Mouse (Mus musculus): ENCODE results near the gene Tnik. TPM values are rescaled to one million over a fixed set of nuclear protein-coding genes. Genes with fewer than 3 reads are reported as not detected.

The Tnik gene
- polyA plus RNA-seq, 1 experiment from 2014 or later, result 1.2 TPM

- DNase-seq (ENCODE audit: low spot score), result no peak
- no peak overlapping the region for H3K9ac ChIP-seq (ENCODE audit: low read depth, low read length)
Observed at GRCm38 (mm10) chr3:28274763-28275162, 11.7 kb downstream of the Tnik start.

GRCm38 (mm10) chr3:28289693-28290092, 26.7 kb downstream of the Tnik start:
- no peak for TF ChIP-seq CTCF (IDR thresholded peaks at IDR 0.05; ENCODE audit: low read depth)
- no peak for ATAC-seq (replicated peaks; ENCODE audit: low FRiP score, low read depth)
- Histone ChIP-seq H3K4me1 (replicated peaks; ENCODE audit: insufficient read depth, low read length) (no peaks in the 10 kb centered on the region), H3K36me3 (ENCODE audit: insufficient read depth, low read length) (no peaks in the 10 kb centered on the region), H3K27ac (no peak overlapping the region), H3K9me3 (replicated peaks; ENCODE audit: low read length) (no peaks in the 10 kb centered on the region), H3K9ac (ENCODE audit: low read depth, low read length) (no peak overlapping the region), H3K4me3 (replicated peaks; ENCODE audit: low read depth, low read length) (no peak overlapping the region), H3K4me2 (ENCODE audit: low read length) (no peak overlapping the region), H3K27me3 (ENCODE audit: insufficient read depth, low read length) (no peaks in the 10 kb centered on the region)
- DNase-seq (ENCODE audit: low spot score), result no peak
- WGBS, result 80% methylated on average over 1 of the region's 1 CpGs

More at GRCm38 (mm10) chr3:28274763-28275162, 11.7 kb downstream of the Tnik start:
- Histone ChIP-seq H3K9me3 (replicated peaks; ENCODE audit: low read length) (no peaks in the 10 kb centered on the region), H3K4me3 (replicated peaks; ENCODE audit: low read depth, low read length) (no peak overlapping the region), H3K27ac (no peak overlapping the region), H3K27me3 (ENCODE audit: insufficient read depth, low read length) (no peaks in the 10 kb centered on the region), H3K4me2 (ENCODE audit: low read length) (no peak overlapping the region), H3K4me1 (replicated peaks; ENCODE audit: insufficient read depth, low read length) (no peaks in the 10 kb centered on the region), H3K36me3 (ENCODE audit: insufficient read depth, low read length) (no peaks in the 10 kb centered on the region)
- TF ChIP-seq CTCF (IDR thresholded peaks at IDR 0.05; ENCODE audit: low read depth), result no peak
- no peak for ATAC-seq (replicated peaks; ENCODE audit: low FRiP score, low read depth)
- WGBS, result 83% methylated on average over 4 of the region's 4 CpGs

GRCm38 (mm10) chr3:28301378-28301777, 38.4 kb downstream of the Tnik start:
- Histone ChIP-seq H3K36me3 (ENCODE audit: insufficient read depth, low read length) (no peaks in the 10 kb centered on the region), H3K27ac (no peak overlapping the region), H3K9ac (ENCODE audit: low read depth, low read length) (no peak overlapping the region), H3K27me3 (ENCODE audit: insufficient read depth, low read length) (no peaks in the 10 kb centered on the region), H3K4me2 (ENCODE audit: low read length) (no peak overlapping the region), H3K4me1 (replicated peaks; ENCODE audit: insufficient read depth, low read length) (no peaks in the 10 kb centered on the region), H3K9me3 (replicated peaks; ENCODE audit: low read length) (no peaks in the 10 kb centered on the region), H3K4me3 (replicated peaks; ENCODE audit: low read depth, low read length) (no peak overlapping the region)
- 61% methylated on average over 4 of the region's 4 CpGs for WGBS
- ATAC-seq (replicated peaks; ENCODE audit: low FRiP score, low read depth) (no peak), DNase-seq (ENCODE audit: low spot score) (no peak)
- no peak for TF ChIP-seq CTCF (IDR thresholded peaks at IDR 0.05; ENCODE audit: low read depth)

GRCm38 (mm10) chr3:28303915-28304314, 40.9 kb downstream of the Tnik start:
- no peak for ATAC-seq (replicated peaks; ENCODE audit: low FRiP score, low read depth)
- H3K27me3 ChIP-seq (ENCODE audit: insufficient read depth, low read length), result no peaks in the 10 kb centered on the region
- H3K9me3 ChIP-seq (replicated peaks; ENCODE audit: low read length), result no peaks in the 10 kb centered on the region
- 73% methylated on average over 5 of the region's 5 CpGs for whole genome bisulfite sequencing
- H3K9ac ChIP-seq (ENCODE audit: low read depth, low read length), result no peak overlapping the region
- no peaks in the 10 kb centered on the region for H3K4me1 ChIP-seq (replicated peaks; ENCODE audit: insufficient read depth, low read length)
- no peak overlapping the region for H3K4me2 ChIP-seq (ENCODE audit: low read length)
- no peak overlapping the region for H3K27ac ChIP-seq
- DNase-seq (ENCODE audit: low spot score), result no peak
- TF ChIP-seq CTCF (IDR thresholded peaks at IDR 0.05; ENCODE audit: low read depth), result no peak
- H3K36me3 ChIP-seq (ENCODE audit: insufficient read depth, low read length), result no peaks in the 10 kb centered on the region
- H3K4me3 ChIP-seq (replicated peaks; ENCODE audit: low read depth, low read length), result no peak overlapping the region

GRCm38 (mm10) chr3:28306852-28307251, 43.8 kb downstream of the Tnik start:
- ATAC-seq (replicated peaks; ENCODE audit: low FRiP score, low read depth) (no peak), DNase-seq (ENCODE audit: low spot score) (no peak)
- no peak overlapping the region for H3K27ac ChIP-seq
- H3K4me1 ChIP-seq (replicated peaks; ENCODE audit: insufficient read depth, low read length), result no peaks in the 10 kb centered on the region
- no peaks in the 10 kb centered on the region for H3K27me3 ChIP-seq (ENCODE audit: insufficient read depth, low read length)
- no peak overlapping the region for H3K4me2 ChIP-seq (ENCODE audit: low read length)
- no peak overlapping the region for H3K4me3 ChIP-seq (replicated peaks; ENCODE audit: low read depth, low read length)
- H3K9me3 ChIP-seq (replicated peaks; ENCODE audit: low read length), result no peaks in the 10 kb centered on the region
- H3K36me3 ChIP-seq (ENCODE audit: insufficient read depth, low read length), result no peaks in the 10 kb centered on the region
- no peak overlapping the region for H3K9ac ChIP-seq (ENCODE audit: low read depth, low read length)
- TF ChIP-seq CTCF (IDR thresholded peaks at IDR 0.05; ENCODE audit: low read depth), result no peak
- WGBS, result 71% methylated on average over 3 of the region's 3 CpGs

- no peaks in the 10 kb centered on the region for H3K36me3 ChIP-seq (ENCODE audit: insufficient read depth, low read length)
- no peak for TF ChIP-seq CTCF (IDR thresholded peaks at IDR 0.05; ENCODE audit: low read depth)
- 94% methylated on average over 2 of the region's 2 CpGs for WGBS
Observed at GRCm38 (mm10) chr3:28314438-28314837, 51.4 kb downstream of the Tnik start.

GRCm38 (mm10) chr3:28317339-28317738, 54.3 kb downstream of the Tnik start:
- H3K36me3 ChIP-seq (ENCODE audit: insufficient read depth, low read length), result no peaks in the 10 kb centered on the region
- no peaks in the 10 kb centered on the region for H3K9me3 ChIP-seq (replicated peaks; ENCODE audit: low read length)
- H3K27ac ChIP-seq, result no peak overlapping the region
- H3K9ac ChIP-seq (ENCODE audit: low read depth, low read length), result no peak overlapping the region
- no peak overlapping the region for H3K4me2 ChIP-seq (ENCODE audit: low read length)
- H3K27me3 ChIP-seq (ENCODE audit: insufficient read depth, low read length), result no peaks in the 10 kb centered on the region
- no peaks in the 10 kb centered on the region for H3K4me1 ChIP-seq (replicated peaks; ENCODE audit: insufficient read depth, low read length)
- ATAC-seq (replicated peaks; ENCODE audit: low FRiP score, low read depth) (no peak), DNase-seq (ENCODE audit: low spot score) (no peak)
- TF ChIP-seq CTCF (IDR thresholded peaks at IDR 0.05; ENCODE audit: low read depth), result no peak
- 76% methylated on average over 1 of the region's 1 CpGs for WGBS
- no peak overlapping the region for H3K4me3 ChIP-seq (replicated peaks; ENCODE audit: low read depth, low read length)

More at GRCm38 (mm10) chr3:28314438-28314837, 51.4 kb downstream of the Tnik start:
- no peak overlapping the region for H3K27ac ChIP-seq
- ATAC-seq (replicated peaks; ENCODE audit: low FRiP score, low read depth) (no peak), DNase-seq (ENCODE audit: low spot score) (no peak)
- no peak overlapping the region for H3K4me2 ChIP-seq (ENCODE audit: low read length)
- no peak overlapping the region for H3K4me3 ChIP-seq (replicated peaks; ENCODE audit: low read depth, low read length)
- H3K4me1 ChIP-seq (replicated peaks; ENCODE audit: insufficient read depth, low read length), result no peaks in the 10 kb centered on the region
- H3K9ac ChIP-seq (ENCODE audit: low read depth, low read length), result no peak overlapping the region
- H3K9me3 ChIP-seq (replicated peaks; ENCODE audit: low read length), result no peaks in the 10 kb centered on the region
- H3K27me3 ChIP-seq (ENCODE audit: insufficient read depth, low read length), result no peaks in the 10 kb centered on the region

Measured in kidney, postnatal 0 days (tissue).